Mouse (Mus musculus): ENCODE measurements around the gene Grik4.

Gene Grik4

DNA sequence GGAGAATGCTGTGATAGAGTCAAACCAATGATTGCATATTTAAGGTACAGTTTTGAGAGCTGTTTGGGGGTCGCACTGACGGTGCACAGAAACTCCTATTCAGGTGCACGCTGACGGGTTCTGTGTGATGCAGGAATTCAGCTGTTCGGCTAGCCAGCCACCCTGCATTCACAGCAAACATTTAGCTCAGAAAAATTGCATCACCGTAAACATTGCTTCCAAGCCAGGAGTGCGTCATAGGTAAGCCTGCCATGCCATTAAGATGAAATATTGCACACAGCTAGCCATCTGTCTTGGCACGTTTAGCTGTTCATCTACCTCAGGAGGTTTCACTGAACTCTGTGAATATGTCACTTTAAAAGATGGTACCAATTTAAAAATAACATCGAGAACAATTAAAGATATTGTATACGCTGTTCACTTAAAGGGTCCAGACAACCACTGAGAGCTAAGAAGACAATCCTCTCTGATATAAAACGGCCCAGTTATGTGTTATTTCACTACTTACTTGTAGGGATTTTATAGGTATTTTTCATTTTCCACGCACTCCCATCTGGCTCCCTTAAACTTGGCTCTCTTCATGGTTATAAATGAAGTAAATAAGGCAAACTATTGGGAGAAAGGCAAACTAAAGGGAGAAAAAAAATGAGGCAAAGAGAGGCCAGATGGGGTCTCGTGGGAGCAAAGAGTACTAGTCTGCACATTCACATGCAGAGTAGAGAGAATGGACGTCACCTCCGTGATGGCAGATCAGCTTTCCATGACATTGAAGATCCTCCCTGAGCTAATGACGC, 453.5 kb downstream of the Grik4 start:
- no peak for DNase-seq (ENCODE audit: low spot score)

DNA sequence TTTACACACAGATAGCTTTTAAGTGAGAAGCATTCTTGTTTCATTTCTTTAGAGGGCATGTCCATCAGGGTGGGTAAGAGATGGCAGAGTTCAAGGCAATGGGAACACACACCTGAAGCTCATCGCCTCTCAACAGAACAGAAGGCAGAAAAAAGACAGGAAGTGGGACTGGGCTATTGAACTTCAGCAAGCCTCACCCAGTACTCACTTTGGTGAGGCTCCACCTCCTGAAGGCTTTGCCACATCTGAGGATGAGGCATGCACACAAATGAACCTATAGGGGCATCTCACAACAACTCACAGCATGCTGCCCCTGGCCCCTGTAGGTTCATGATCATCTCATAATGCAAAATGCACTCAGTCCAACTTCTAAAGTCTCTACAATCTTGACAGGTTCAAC, 456.2 kb downstream of the Grik4 start:
- no peak for DNase-seq (ENCODE audit: low spot score)

DNA sequence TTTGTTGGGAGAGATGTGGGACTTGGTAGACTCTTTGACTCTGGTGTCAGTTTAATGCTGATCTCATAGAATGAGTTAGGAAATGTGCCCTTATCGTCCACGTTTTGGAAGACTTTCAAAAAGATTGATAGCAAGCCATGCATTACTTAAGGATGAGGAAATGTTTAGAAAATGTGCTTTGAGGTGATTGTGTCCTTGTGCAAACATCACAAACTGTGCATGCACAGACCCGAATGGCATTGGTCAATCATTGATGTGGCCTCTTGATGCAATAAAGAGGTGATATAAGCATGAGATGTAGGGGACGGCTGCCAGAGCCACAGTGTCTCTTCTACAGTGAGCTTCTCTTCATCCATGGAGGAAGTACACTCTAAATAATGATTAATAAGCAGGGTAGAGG, 457.4 kb downstream of the Grik4 start:
- no peak for DNase-seq (ENCODE audit: low spot score)

DNA sequence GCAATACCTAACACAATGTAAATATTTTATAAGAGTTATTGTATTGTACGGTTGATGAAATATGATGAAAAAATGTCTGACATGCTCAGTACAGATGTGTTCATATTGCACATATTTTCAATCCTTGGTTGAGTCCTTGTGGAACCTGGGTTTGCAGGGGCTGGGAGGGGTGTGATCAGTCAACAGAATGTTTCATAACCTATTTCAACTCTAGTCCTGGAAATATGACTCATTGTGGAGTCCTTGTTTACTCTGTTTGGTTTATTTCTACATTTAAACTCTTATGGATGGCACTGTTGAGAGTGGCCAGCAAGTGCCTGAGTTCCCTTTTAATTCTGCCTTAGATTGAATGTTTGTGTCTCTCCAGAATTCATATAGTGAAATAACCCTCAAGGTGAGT, 459.6 kb downstream of the Grik4 start:
- no peak for DNase-seq (ENCODE audit: low spot score)

DNA sequence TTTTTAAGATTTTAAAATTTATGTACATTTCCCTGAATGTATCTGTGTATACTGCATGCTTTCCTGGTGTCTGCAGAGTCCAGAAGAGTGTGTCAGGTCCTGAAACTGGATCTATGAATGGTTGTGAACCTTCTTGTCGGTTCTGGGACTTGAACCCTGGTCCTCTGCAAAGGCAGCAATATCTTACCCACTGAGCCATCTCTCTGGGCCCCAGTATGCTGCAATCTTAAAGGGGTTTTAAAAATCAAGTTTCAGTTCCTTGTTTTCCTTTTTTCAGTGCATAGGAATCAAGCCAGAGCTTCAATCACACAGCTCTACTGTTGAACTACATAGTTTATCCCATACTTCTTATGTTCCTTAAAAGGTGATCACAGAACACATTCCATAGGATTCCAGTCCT, 461.3 kb downstream of the Grik4 start:
- no peak for DNase-seq (ENCODE audit: low spot score)

DNA sequence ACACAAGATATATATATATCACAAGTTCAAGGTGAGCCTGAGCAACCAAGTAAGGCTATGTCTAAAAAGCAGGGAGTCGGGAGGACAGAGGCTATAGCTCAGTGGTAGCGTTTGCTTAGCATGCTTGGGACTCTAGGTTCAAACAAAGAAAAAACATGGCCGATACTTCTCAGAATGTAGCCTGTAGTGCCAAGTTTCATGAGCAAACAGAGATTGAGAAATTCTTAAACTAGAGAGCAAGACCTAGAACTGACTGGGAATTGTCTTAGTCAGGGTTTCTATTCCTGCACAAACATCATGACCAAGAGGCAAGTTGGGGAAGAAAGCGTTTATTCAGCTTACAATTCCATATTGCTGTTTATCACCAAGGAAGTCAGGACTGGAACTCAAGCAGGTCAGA, 468.1 kb downstream of the Grik4 start:
- no peak for DNase-seq (ENCODE audit: low spot score)

DNA sequence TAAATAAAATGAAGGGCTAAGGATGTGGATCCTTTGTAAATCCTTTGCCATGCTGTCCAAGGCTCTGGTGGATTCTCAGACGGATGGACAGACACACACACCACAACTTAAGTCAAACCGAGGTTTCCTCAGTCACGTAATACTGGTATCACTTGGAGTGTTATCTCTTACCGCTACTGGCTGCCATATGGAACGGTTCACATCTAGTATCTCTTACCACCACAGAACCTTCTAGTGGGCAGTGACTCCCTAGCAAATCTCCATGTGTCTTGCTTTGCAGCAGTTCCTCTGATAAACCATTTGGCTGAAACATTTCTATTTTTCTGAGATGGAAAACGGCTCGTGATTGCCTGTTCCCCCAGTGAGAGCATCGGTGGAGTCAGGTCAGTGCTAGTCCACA, 470.0 kb downstream of the Grik4 start:
- DNase-seq (ENCODE audit: low spot score), result no peak

DNA sequence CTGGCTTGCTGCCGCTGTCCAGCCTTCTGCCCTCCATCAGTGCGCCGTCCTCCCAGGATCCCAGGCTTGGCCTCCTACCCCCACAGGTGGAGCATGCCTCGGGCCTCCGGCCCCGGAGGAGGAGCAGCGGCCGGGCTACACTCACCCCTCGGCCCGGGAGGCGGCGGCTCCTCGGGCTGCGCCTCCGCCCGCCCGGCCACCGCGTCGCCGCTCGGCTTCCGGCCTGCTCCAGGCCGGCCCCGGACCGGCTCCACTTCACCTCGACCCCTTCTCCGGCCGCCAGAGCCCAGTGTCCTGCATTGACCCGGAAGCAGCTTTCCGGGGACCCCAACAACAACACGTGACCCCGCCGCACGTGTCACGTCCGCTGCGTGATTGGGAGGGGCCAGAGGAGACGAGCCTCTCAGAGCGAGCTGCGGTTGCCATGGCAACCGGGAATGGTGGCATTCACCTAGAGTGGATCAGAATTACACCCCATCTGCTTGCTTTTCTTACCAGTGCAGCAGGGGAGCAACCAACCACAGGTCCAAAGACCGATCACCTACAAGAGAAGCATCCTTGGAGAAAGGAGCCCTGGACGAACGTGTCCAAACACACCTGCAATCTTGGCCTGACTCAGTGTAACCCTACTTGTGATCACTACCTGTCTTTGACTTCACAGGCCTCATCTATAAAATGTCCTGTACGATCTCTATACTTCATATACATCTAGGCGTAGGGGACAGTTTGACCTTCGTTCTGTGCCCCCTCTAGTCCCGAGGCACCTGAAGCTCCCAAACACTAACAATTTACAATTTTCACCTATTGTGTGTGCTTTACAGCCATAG, 472.2 kb downstream of the Grik4 start:
- DNase-seq (ENCODE audit: low spot score), result peak; percentile 87

DNA sequence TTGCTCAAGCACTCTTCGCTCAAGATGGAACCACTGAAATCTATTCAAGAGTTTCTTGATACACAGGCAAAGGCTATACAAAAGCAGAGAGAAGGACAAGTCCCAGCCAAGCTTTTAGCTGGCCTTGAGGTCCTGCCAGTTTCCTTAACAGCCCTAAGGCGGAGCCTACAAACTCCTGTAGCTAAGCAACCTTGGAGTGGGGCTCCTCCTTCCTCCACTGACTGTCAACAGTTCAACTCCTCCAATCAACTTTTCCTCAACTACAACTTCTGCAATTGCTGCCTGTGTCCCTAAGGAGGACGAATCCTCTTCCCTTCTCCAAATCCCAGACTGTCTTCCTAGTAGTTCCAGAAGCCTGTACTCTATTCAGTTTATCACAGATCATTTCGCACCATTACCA, 473.1 kb downstream of the Grik4 start:
- peak; percentile 51 for DNase-seq (ENCODE audit: low spot score)

DNA sequence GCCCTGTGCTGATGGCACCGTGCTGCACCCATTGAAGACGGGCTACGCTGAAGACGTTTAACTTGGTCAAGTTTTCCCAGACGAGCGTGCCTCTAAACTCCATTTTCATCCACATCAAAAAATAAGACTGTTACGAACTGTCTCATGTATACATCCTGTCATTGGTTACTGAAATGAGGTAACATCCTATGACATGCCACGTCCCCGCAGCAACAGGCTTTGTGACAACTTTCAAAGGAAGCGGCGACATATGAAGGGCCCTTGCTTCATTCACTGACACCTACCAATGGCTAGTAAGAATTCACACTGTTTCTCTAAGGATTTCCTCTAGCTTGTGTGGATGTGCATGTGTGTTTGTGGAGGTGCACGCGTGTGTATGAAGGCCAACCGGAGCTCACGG, 475.0 kb downstream of the Grik4 start:
- no peak for DNase-seq (ENCODE audit: low spot score)

DNA sequence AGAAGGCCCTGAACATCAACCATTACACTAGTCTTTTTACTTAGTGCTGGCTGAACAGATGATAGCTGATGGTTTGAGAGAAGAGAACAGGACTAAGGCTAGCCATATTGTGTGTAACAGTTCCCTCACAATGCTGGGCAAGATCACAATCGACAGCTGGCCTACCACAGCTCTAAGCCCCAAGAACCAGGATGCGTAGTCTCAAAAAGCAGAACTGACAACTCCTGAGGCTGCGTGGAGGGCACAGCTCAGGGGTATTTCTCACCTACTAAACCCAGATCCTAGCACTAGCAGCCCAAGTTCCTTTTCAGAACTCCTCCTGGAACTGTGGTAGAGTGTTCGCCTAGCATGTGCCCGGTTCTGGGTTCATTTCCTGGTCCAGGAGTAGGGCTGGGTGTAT, 475.9 kb downstream of the Grik4 start:
- no peak for DNase-seq (ENCODE audit: low spot score)
